Mouse (Mus musculus) midbrain, embryonic 11.5 days (tissue): Measurements from ENCODE around the gene Avil. TPM values are rescaled to one million over a fixed set of nuclear protein-coding genes. Genes with fewer than 3 reads are reported as not detected.
A peak's percentile ranks its signal among the peaks of the same experiment; 100 is the strongest.

Experiments used
- ATAC-seq: fragments of 200-750 bp; cut with Nextera tagmentation; 2 replicates; pipeline ENCODE4 v1.8.0; 2017; ENCODE audit warnings: moderate TSS enrichment, moderate library complexity; ENCODE audit not compliant: low FRiP score
- DNase-seq: peaks from one replicate; pipeline ENCODE4 v3.0.0; 2015; ENCODE audit warnings: low spot score; ENCODE audit errors: missing footprints
- H3K27ac ChIP-seq: fragments of 300-500 bp; sonication (generic); 2 replicates; pipeline ENCODE4 v1.5.1; 2014; ENCODE audit warnings: low read depth, low read length
- H3K27me3 ChIP-seq: fragments of 300-500 bp; sonication (generic); 2 replicates; pipeline ENCODE4 v1.6.1; 2014; ENCODE audit warnings: mild to moderate bottlenecking, low read length, moderate library complexity, mixed read lengths; ENCODE audit not compliant: control insufficient read depth, insufficient read depth
- H3K36me3 ChIP-seq: fragments of 300-500 bp; sonication (generic); 2 replicates; pipeline ENCODE4 v1.6.1; 2014; ENCODE audit warnings: mild to moderate bottlenecking, low read length, moderate library complexity, mixed read lengths; ENCODE audit not compliant: control insufficient read depth, insufficient read depth
- H3K4me1 ChIP-seq: fragments of 300-500 bp; sonication (generic); 2 replicates; pipeline ENCODE4 v1.6.1; 2014; ENCODE audit warnings: low read length; ENCODE audit not compliant: control insufficient read depth, insufficient read depth
- H3K4me2 ChIP-seq: fragments of 300-500 bp; sonication (generic); 2 replicates; pipeline ENCODE4 v1.6.1; 2014; ENCODE audit warnings: mild to moderate bottlenecking, moderate library complexity
- H3K4me3 ChIP-seq: fragments of 300-500 bp; sonication (generic); 2 replicates; pipeline ENCODE4 v1.5.1; 2014; ENCODE audit warnings: low read depth, low read length
- H3K9ac ChIP-seq: fragments of 300-500 bp; sonication (generic); 2 replicates; pipeline ENCODE4 v1.6.1; 2014; ENCODE audit warnings: low read length
- H3K9me3 ChIP-seq: fragments of 300-500 bp; sonication (generic); 2 replicates; pipeline ENCODE4 v1.6.1; 2016; ENCODE audit warnings: low read length; ENCODE audit not compliant: control insufficient read depth
- WGBS: fragments of 180-500 bp; shearing (Covaris S2); extraction: QIAGEN DNeasy Blood & Tissue Kit; methylation state at CpG from one replicate; pipeline ENCODE4 v1.1.7; 2014; 5-methylcytosine and 5-hydroxymethylcytosine counted together
- polyA plus RNA-seq: library from polyadenylated mRNA; unstranded; fragments of >200 nt; fragmentation: Nextera tagmentation; extraction: Ambion mirVana; gene quantifications from 2 replicates; pipeline ENCODE4 v1.2.1, GENCODE M21; 2014

Gene Avil
- polyA plus RNA-seq, 1 experiment from 2014 or later = 1.6 TPM

DNA sequence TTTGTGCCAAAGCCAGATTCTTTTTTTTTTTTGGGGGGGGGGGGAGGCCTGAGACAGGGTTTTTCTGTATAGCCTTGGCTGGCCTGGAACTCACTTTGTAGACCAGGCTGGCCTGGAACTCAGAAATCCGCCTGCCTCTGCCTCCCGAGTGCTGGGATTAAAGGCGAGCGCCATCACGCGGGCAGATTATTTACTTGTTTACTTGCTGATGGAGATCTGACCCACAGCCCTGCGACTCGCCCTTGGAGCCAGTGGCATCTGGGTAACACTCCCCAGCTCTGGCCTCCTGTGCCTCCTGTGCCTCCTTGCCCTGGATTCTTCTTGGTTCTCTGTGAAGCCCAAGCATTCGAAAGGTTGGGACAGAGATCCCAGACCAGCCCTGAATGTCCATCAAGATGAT lies 14.9 kb upstream of the Avil start:
- no peaks in the 10 kb centered on the region for H3K36me3 ChIP-seq
- no peak overlapping the region for H3K4me2 ChIP-seq
- WGBS = 94% methylated on average over 9 of the region's 9 CpGs
- H3K27me3 ChIP-seq = no peaks in the 10 kb centered on the region
- H3K27ac ChIP-seq = no peak overlapping the region
- peaks cover 58% of the 10 kb centered on the region for H3K4me1 ChIP-seq
- no peaks in the 10 kb centered on the region for H3K9me3 ChIP-seq
- ATAC-seq = no peak
- no peak for DNase-seq
- no peak overlapping the region for H3K9ac ChIP-seq
- no peak overlapping the region for H3K4me3 ChIP-seq

GRCm38 (mm10) chr10:126986541-126986961 lies 14.0 kb upstream of the Avil start:
- H3K36me3 ChIP-seq = no peaks in the 10 kb centered on the region
- ATAC-seq (no peak), DNase-seq (peak; percentile 77)
- H3K9me3 ChIP-seq = no peaks in the 10 kb centered on the region
- H3K4me1 ChIP-seq = peaks cover 49% of the 10 kb centered on the region
- H3K4me2 ChIP-seq = no peak overlapping the region
- no peak overlapping the region for H3K27ac ChIP-seq
- no peak overlapping the region for H3K9ac ChIP-seq
- H3K27me3 ChIP-seq = no peaks in the 10 kb centered on the region
- WGBS = 73% methylated on average over 4 of the region's 4 CpGs
- no peak overlapping the region for H3K4me3 ChIP-seq

DNA sequence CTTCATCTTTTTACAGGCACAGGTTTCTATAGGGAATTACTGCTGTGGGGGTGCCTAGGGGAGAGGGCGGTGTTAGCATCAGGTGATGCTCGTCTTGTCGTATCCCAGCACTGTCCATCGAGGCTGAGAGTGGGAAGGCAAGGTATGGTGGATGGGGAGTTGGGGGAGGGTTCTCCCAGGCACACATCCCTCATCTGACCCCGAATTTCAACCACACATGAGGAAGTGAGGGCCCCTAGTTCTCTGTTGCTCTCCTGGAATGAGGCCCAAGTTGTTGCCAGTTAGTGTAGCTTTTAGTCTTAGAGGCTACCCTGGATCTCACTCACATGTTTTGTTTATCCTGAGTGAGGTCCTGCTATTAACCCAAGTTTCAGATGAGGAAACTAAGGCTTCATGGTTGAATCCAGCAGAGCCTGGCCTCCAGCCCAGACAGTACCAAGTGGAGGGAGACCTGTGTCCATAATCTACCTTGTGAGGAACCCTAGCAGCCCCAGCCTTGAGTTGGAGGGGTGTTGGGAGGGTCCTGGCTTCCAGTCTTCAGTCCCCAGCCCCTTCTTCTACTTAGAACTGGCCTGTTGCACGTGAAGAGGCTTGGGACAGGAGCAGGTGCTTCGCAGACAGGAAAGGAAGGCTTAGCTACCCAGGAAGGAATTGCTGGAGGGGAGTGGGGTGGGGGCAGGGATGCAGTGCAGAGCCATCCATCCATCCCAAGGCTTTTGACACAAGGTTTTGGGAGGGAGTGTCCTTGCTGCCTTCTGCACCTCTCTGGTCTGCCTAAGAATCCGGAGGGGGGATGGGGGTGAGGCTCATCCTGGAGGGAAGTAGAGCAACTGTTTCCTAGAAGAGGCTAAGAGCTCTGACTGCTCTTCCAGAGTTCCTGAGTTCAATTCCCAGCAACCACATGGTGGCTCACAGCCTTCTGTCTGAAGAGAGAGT lies 13.1 kb upstream of the Avil start:
- Histone ChIP-seq H3K36me3 (no peaks in the 10 kb centered on the region), H3K9me3 (no peaks in the 10 kb centered on the region)

DNA sequence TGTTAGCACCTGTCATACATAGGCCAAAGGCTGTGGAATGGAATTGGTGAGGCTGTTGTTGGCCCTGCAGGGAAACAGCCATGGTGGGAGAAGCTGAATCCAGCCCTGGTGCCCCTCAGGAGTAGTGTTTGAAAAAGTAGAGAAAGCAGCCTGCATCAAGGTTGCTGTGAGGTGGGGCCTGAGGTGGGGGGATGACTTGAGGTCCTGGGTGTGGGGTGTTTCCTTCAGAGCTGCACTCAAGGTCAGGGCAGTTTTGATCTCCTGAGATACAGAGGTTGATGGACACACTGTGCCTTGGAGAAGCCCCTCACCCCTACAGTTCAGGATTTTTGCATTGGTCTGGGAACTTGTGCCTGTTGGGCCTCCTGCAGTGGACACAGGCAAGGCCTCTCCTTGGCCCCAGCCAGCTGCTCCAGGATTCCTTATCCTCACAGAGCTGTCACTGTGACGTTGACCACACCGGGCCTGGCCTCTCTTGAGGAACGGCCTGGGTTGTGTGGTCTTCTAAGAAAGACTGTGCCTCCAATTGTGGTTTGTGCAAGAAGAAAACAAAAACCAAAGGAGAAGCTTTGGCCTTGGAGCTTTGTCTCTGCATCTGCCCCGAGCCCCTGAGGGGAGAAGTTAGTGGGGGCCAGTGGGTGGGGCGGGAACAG lies 11.9 kb upstream of the Avil start:
- Histone ChIP-seq H3K27me3 (no peaks in the 10 kb centered on the region), H3K9me3 (no peaks in the 10 kb centered on the region), H3K4me3 (no peak overlapping the region), H3K9ac (no peak overlapping the region), H3K36me3 (peaks cover 6% of the 10 kb centered on the region), H3K4me1 (peaks cover 28% of the 10 kb centered on the region), H3K27ac (no peak overlapping the region), H3K4me2 (no peak overlapping the region)
- no peak for DNase-seq
- ATAC-seq = no peak
- 74% methylated on average over 5 of the region's 5 CpGs for WGBS

More for the DNA sequence above, 13.1 kb upstream of the Avil start:
- no peak overlapping the region for H3K4me3 ChIP-seq
- H3K27ac ChIP-seq = no peak overlapping the region
- 58% methylated on average over 8 of the region's 8 CpGs for WGBS
- DNase-seq = no peak
- H3K4me1 ChIP-seq = peaks cover 40% of the 10 kb centered on the region
- no peak for ATAC-seq
- H3K27me3 ChIP-seq = no peaks in the 10 kb centered on the region
- peak overlapping the region; percentile 16; the same call in 1 of the 2 replicates for H3K9ac ChIP-seq
- H3K4me2 ChIP-seq = no peak overlapping the region

GRCm38 (mm10) chr10:126990313-126991056 lies 10.0 kb upstream of the Avil start:
- Histone ChIP-seq H3K9ac (no peak overlapping the region), H3K36me3 (peaks cover 12% of the 10 kb centered on the region), H3K27ac (no peak overlapping the region), H3K4me1 (peaks cover 19% of the 10 kb centered on the region), H3K4me3 (no peak overlapping the region), H3K4me2 (no peak overlapping the region), H3K9me3 (no peaks in the 10 kb centered on the region), H3K27me3 (no peaks in the 10 kb centered on the region)
- DNase-seq (peak; percentile 98), ATAC-seq (peak; percentile 82)
- WGBS = 64% methylated on average over 7 of the region's 7 CpGs

- Histone ChIP-seq H3K4me1 (peaks cover 15% of the 10 kb centered on the region), H3K27ac (no peak overlapping the region), H3K9ac (no peak overlapping the region), H3K36me3 (peaks cover 12% of the 10 kb centered on the region), H3K4me2 (no peak overlapping the region), H3K27me3 (no peaks in the 10 kb centered on the region), H3K4me3 (no peak overlapping the region), H3K9me3 (no peaks in the 10 kb centered on the region)
- WGBS = 81% methylated on average over 3 of the region's 3 CpGs
- ATAC-seq (no peak), DNase-seq (no peak)
Observed at GRCm38 (mm10) chr10:126991676-126992075, 8.8 kb upstream of the Avil start.

DNA sequence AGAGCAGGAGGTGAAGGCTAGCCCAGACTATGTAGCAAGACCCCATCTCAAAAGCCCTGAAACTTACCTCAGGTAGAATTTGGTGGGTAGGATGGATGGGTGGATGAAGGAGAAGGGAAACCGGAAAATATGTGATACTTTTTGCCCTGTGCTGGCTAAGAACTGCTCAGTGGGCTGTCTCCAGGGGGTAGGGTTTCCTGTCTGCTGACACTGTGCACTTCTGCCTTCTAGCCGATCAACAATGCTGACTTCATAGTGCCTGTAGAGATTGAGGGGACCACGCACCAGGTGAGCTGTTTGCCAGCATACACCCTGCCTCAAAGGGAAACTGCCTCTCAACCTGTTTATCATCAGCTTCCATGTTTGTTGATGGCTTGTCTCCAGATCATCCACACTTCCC lies 6.9 kb upstream of the Avil start:
- Histone ChIP-seq H3K9me3 (no peaks in the 10 kb centered on the region), H3K4me2 (no peak overlapping the region), H3K4me1 (peaks cover 2% of the 10 kb centered on the region; the same call in 1 of the 2 replicates), H3K4me3 (no peak overlapping the region), H3K36me3 (peaks cover 14% of the 10 kb centered on the region), H3K9ac (no peak overlapping the region), H3K27me3 (no peaks in the 10 kb centered on the region), H3K27ac (no peak overlapping the region)
- DNase-seq (no peak), ATAC-seq (no peak)
- 96% methylated on average over 3 of the region's 3 CpGs for WGBS

DNA sequence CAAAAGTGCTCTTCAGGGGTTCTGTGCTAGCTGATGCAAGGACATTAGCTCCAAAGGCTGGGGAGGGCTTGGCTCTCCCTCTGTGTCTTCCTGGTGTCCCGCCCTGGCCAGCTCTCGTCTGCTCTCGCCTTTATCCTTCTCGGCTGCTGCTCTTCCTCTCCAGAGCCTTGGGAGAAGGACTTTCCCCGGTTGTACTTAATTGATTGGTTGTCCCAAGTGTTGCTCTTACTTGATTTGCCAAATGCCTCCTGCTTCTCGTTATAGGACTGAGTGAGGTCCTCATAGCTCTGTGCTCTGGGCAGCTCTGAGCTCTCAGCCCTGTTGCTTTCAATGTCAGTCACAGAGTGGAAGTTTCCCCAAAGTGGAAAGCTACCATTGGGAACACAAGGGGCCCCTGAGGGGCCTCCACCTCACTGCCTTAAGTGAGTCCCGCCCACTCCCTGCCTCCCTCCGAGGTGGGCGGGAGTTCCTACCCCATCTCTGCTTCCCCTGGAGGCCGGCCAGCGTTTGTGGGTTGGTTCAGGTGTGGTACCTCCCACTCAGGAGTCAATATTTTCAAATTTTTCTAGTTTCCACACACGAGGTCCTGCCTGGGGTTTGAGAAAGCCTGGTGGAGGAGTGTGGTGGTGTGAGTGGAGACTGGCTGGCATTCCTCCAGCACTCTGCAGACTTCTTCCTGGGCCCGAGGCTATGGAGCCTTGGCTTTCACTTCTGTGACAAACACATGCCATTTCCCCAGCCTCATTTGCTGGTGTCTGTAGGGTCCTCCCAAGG lies 3.0 kb upstream of the Avil start:
- WGBS = 82% methylated on average over 13 of the region's 13 CpGs
- DNase-seq = no peak
- no peak overlapping the region for H3K4me2 ChIP-seq
- H3K4me3 ChIP-seq = no peak overlapping the region
- H3K27ac ChIP-seq = no peak overlapping the region
- peaks cover 19% of the 10 kb centered on the region for H3K36me3 ChIP-seq
- H3K9ac ChIP-seq = no peak overlapping the region
- H3K9me3 ChIP-seq = no peaks in the 10 kb centered on the region
- no peaks in the 10 kb centered on the region for H3K27me3 ChIP-seq
- ATAC-seq = no peak
- no peaks in the 10 kb centered on the region for H3K4me1 ChIP-seq
